Mouse (Mus musculus) small intestine, adult 2 months (tissue): Measurements from ENCODE around the gene Cryaa. TPM values are rescaled to one million over a fixed set of nuclear protein-coding genes. Genes with fewer than 3 reads are reported as not detected.

Source experiments
- H3K27ac ChIP-seq: fragments of 200-500 bp; 2 replicates; pipeline ENCODE4 v1.5.1; 2012; ENCODE audit warnings: low read depth, low read length, control low read depth, inconsistent platforms; ENCODE audit not compliant: insufficient read depth
- H3K27me3 ChIP-seq: fragments of 200-500 bp; 2 replicates; pipeline ENCODE4 v1.6.1; 2012; ENCODE audit warnings: mild to moderate bottlenecking, moderate library complexity, low read length, inconsistent platforms; ENCODE audit not compliant: control insufficient read depth, insufficient read depth
- H3K36me3 ChIP-seq: fragments of 200-500 bp; 2 replicates; pipeline ENCODE4 v1.6.1; 2012; ENCODE audit warnings: mild to moderate bottlenecking, low read length, control low read depth, inconsistent platforms; ENCODE audit not compliant: control insufficient read depth, insufficient read depth
- H3K4me1 ChIP-seq: fragments of 200-500 bp; 2 replicates; pipeline ENCODE4 v1.6.1; 2012; ENCODE audit warnings: low read length, inconsistent platforms, mixed read lengths; ENCODE audit not compliant: control insufficient read depth, insufficient read depth, insufficient read length
- H3K4me3 ChIP-seq: fragments of 200-500 bp; 2 replicates; pipeline ENCODE4 v1.5.1; 2012; ENCODE audit warnings: low read depth, mild to moderate bottlenecking, control low read depth, inconsistent platforms, low read length, moderate library complexity
- CTCF ChIP-seq: fragments of 200-500 bp; IDR thresholded peaks from 2 replicates; pipeline ENCODE4 v1.5.1; 2012; ENCODE audit warnings: low read depth, mild to moderate bottlenecking, control low read depth, inconsistent platforms, low read length, moderate library complexity, mixed read lengths; ENCODE audit not compliant: insufficient replicate concordance, insufficient read length; ENCODE audit errors: extremely low read depth
- POLR2A ChIP-seq: fragments of 200-500 bp; IDR thresholded peaks from 2 replicates; pipeline ENCODE4 v1.6.1; 2012; ENCODE audit warnings: low read depth, mild to moderate bottlenecking, control low read depth, inconsistent platforms, low read length, moderate library complexity
- WGBS: fragments of 180-500 bp; shearing (Covaris S2); methylation state at CpG from one replicate; pipeline ENCODE4 v1.1.7; 2018; 5-methylcytosine and 5-hydroxymethylcytosine counted together
- polyA plus RNA-seq: library from polyadenylated mRNA; depleted of rRNA; stranded (reverse); fragments of >200 nt; gene quantifications from 2 replicates; pipeline ENCODE4 v1.2.3, GENCODE M21; 2012

Cryaa gene
- polyA plus RNA-seq, 1 experiment = not detected

DNA sequence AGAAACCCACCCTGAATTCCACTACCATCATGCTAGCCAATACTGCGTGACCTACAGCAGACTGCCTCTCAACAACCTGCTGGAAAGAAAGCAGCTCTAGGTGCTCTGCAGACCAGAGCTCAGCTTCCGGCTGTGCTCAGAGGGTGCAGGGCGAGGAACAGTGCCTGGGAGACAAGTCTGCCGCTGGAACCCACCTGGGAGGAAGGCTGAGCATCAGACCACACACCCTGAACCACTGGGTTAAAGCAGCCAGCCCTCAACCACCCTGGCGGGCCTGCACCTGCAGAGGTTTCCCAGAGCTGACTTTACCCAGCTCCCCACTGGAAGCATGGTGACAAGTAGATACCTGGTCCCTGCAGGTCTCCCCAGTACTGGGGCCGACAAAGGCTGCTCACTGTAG, 24.3 kb upstream of the Cryaa start:
- Histone ChIP-seq H3K36me3 (peaks cover 68% of the 10 kb centered on the region), H3K4me3 (no peak overlapping the region), H3K27me3 (no peaks in the 10 kb centered on the region), H3K4me1 (peaks cover 12% of the 10 kb centered on the region), H3K27ac (no peak overlapping the region)
- TF ChIP-seq CTCF (no peak), POLR2A (no peak)
- 76% methylated on average over 6 of the region's 6 CpGs for WGBS

DNA sequence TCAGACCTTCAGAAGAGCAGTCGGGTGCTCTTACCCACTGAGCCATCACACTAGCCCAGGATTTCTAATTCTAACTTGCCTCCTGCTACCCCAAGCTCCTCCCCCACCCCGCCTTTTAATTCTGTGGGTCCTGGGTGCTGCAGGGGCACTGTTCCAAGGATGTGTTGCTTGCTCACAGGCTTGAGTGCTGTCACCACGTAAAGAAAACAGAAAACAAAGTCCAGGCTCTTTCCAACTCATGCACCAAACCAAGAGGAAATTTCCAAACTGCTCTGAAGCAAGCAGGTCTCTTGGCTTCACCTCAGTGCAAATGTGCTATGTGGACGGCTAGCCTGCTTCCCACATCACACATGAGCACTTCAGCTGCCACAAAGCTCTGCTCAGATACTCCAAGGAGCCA, 22.2 kb upstream of the Cryaa start:
- 50% methylated on average over 4 of the region's 4 CpGs for WGBS
- no peak overlapping the region for H3K27ac ChIP-seq
- H3K27me3 ChIP-seq = no peaks in the 10 kb centered on the region
- H3K4me1 ChIP-seq = peaks cover 12% of the 10 kb centered on the region
- H3K4me3 ChIP-seq = no peak overlapping the region
- no peak for TF ChIP-seq CTCF
- TF ChIP-seq POLR2A = no peak
- peaks cover 50% of the 10 kb centered on the region for H3K36me3 ChIP-seq

DNA sequence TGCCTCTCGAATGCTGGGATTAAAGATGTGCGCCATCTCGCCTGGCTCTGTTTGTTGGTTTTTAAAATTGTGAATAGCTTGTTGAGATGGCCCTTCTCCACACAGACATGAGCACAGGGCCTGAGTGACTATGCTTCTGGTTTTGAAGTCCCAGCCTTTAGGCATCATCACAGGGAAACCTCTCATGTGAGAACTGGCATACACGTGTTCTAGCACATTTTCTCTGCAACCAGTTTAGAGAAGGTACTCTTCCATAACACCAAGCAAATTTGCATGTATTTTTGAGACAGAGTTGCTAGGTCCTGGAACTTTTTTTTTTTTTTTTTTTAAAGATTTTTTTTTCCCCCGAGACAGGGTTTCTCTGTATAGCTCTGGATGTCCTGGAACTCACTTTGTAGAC, 20.9 kb upstream of the Cryaa start:
- 66% methylated on average over 5 of the region's 5 CpGs for WGBS

DNA sequence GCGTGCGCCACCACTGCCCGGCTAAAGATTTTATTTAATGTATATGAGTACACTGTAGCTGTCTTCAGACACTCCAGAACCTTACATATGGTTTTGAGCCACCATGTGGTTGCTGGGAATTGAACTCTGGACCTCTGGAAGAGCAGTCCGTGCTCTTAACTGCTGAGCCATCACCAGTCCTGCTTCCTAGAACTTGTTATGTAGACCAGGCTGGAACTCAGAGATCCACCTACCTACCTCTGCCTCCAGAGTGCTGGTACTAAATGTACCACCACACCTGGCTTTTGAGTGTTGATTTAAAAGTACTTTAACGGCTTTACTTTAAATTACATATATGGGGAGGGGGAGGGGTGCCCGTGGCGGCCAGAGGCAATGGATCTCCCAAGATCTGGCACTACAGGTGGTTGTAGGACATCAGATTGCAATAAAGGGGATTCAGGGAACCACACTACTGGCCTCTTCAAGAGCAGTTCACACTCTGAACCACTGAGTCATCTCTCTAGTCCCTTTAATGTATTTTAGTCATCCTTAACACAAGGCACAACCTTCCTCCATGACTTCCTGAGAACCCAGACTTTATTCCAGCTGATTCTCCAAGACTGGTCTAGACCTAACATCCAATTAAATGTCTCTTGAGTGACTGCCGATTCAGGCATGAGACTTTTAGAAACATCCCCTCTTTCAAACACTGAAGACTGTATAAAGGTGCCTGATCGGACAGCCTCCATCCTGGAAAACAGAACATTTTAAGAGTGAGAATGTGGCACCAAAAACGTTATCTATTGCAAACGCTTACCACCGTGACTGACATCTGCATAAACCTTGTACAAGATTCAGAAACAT, 20.2 kb upstream of the Cryaa start:
- Histone ChIP-seq H3K4me3 (peak overlapping the region; percentile 11; the same call in 1 of the 2 replicates), H3K36me3 (peaks cover 30% of the 10 kb centered on the region), H3K27ac (no peak overlapping the region), H3K27me3 (no peaks in the 10 kb centered on the region), H3K4me1 (peaks cover 12% of the 10 kb centered on the region)
- WGBS = 26% methylated on average over 12 of the region's 12 CpGs
- TF ChIP-seq POLR2A (no peak), CTCF (no peak)

More for the DNA sequence above, 20.9 kb upstream of the Cryaa start:
- H3K4me3 ChIP-seq = no peak overlapping the region
- H3K36me3 ChIP-seq = peaks cover 37% of the 10 kb centered on the region
- H3K4me1 ChIP-seq = peaks cover 12% of the 10 kb centered on the region
- H3K27me3 ChIP-seq = no peaks in the 10 kb centered on the region
- no peak for TF ChIP-seq CTCF
- H3K27ac ChIP-seq = no peak overlapping the region

DNA sequence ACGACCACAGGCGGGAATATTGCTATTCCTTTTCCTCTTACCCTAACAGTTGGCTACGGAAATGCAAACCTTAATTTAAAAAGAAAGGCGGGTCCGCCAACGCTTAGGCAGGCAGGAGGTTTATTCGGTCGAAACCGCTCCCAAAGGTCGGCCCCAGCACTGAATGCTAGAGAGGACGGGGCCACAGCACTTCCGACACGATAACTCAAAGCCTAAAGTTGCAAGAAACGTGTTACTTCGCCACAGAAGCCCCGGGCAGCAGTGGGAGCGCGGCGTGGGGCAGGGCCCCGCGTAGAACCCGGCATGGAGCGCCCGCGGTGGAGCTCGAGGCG, 19.5 kb upstream of the Cryaa start:
- peaks cover 23% of the 10 kb centered on the region for H3K36me3 ChIP-seq
- peaks cover 12% of the 10 kb centered on the region for H3K4me1 ChIP-seq
- WGBS = under 1% methylated on average over 27 of the region's 27 CpGs
- peak overlapping the region; percentile 58 for H3K27ac ChIP-seq
- no peaks in the 10 kb centered on the region for H3K27me3 ChIP-seq
- TF ChIP-seq POLR2A (no peak), CTCF (no peak)
- H3K4me3 ChIP-seq = peak overlapping the region; percentile 80

DNA sequence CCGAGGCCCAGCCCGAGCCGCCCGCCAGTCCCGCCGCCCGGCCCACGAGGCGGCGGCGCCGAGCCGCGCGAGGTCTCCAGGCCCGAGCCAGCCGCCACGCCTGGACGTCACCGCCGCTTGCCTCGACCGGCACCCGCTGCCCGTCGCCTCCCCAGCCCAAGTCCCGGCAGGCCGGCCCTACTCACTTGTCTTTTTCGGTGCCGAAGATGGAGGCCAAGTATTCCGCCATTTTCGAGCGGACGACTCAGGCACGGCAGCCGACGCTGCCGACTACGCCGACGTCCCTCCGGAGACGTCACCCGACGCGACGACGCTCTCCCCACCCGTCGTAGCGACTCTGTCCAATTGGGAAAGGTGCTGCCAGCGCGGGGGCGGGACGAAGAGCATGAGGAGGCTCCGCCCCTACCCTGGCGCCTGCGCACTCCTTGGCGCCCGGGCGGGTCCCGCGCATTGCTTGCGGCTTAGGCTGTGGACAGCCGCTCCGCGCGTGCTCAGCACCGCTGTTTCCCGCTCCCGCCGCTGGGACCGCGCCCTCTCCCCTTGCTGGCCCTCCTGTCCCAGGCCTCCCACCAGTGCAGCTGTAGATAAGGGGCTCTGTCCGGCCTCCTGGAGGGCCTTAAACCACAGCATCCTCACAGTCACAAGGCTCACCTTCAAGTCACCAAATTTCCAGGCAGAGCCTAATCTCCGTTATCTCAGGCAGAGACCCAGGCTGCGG, 19.0 kb upstream of the Cryaa start, which contains the start of gene U2af1:
Gene U2af1 (minus strand): TSS at position 425 of the 718 bp plus-strand sequence.
- Histone ChIP-seq H3K4me1 (peaks cover 12% of the 10 kb centered on the region), H3K4me3 (peak within 1 kb of the TSS; percentile 80), H3K27me3 (no peaks in the 10 kb centered on the region), H3K27ac (peak within 1 kb of the TSS; percentile 58), H3K36me3 (peaks cover 18% of the 10 kb centered on the region)
- peak; percentile 52; the same call in 1 of the 2 replicates for TF ChIP-seq POLR2A
- TF ChIP-seq CTCF = no peak
- WGBS = under 1% methylated on average over 77 of the region's 77 CpGs

DNA sequence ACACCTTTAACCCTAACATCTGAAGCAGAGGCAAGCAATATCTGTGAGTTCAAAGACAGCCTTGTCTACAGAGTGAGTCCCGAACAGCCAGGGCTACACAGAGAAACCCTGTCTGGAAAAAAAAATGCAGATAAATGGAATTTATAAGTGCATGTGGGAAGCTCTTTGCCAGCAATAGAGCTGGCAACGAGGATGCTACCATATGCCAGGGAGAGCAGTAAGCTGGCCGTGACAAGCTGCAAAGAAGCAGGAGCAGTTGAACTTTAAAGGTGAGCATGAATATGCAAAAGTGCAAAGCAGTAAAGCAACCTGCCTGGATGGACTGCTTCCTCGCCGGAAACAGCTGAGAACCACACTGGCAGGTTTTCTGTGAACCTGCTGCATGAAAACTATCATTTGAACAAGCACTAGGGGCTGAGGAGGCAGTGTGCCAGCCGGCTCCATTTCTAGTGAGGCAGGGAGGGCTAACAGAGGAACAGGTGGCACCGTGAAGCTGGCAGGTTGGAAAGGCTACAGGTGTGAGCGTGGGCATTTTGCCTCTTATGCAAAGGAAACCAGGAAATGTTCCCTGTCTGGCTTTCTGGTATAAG, 16.9 kb upstream of the Cryaa start:
- Histone ChIP-seq H3K27ac (no peak overlapping the region), H3K4me3 (no peak overlapping the region), H3K4me1 (peaks cover 12% of the 10 kb centered on the region; the same call in 1 of the 2 replicates), H3K27me3 (no peaks in the 10 kb centered on the region), H3K36me3 (peaks cover 6% of the 10 kb centered on the region)
- WGBS = 33% methylated on average over 8 of the region's 8 CpGs
- TF ChIP-seq CTCF (no peak), POLR2A (no peak)
